Mouse (Mus musculus): ENCODE measurements around the gene Ppp2ca. TPM values are rescaled to one million over a fixed set of nuclear protein-coding genes. Genes with fewer than 3 reads are reported as not detected.
A peak's percentile ranks its signal among the peaks of the same experiment; 100 is the strongest.

Ppp2ca gene
- total and polyA plus RNA-seq, 2 experiments from 2014 or later, result 114 to 141 TPM

- no peak overlapping the region for H3K9ac ChIP-seq (replicated peaks; ENCODE audit: low read length, poor library complexity, severe bottlenecking)
- ATAC-seq (ENCODE audit: low FRiP score) (no peak), DNase-seq (ENCODE audit: low spot score) (no peak)
- H3K4me1 ChIP-seq (ENCODE audit: insufficient read depth, low read length), result no peaks in the 10 kb centered on the region
- no peak overlapping the region for H3K27ac ChIP-seq (ENCODE audit: low read depth, low read length)
- no peaks in the 10 kb centered on the region for H3K36me3 ChIP-seq (ENCODE audit: insufficient read depth, low read length)
- TF ChIP-seq CTCF (IDR thresholded peaks at IDR 0.05), result no peak
- WGBS, result 93% methylated on average over 5 of the region's 5 CpGs
- H3K4me2 ChIP-seq (ENCODE audit: low read depth, low read length, poor library complexity, severe bottlenecking), result no peak overlapping the region
- no peaks in the 10 kb centered on the region for H3K9me3 ChIP-seq (ENCODE audit: low read length)
- H3K4me3 ChIP-seq (ENCODE audit: low read depth, low read length), result no peak overlapping the region
- H3K27me3 ChIP-seq (ENCODE audit: insufficient read depth, low read length), result no peaks in the 10 kb centered on the region
Measured at GRCm38 (mm10) chr11:52062406-52062805, 36.1 kb upstream of the Ppp2ca start.

- no peaks in the 10 kb centered on the region for H3K4me1 ChIP-seq (ENCODE audit: insufficient read depth, low read length)
- H3K4me3 ChIP-seq (ENCODE audit: low read depth, low read length), result no peak overlapping the region
- WGBS, result 56% methylated on average over 3 of the region's 3 CpGs
- no peak overlapping the region for H3K4me2 ChIP-seq (ENCODE audit: low read depth, low read length, poor library complexity, severe bottlenecking)
- DNase-seq (ENCODE audit: low spot score) (no peak), ATAC-seq (ENCODE audit: low FRiP score) (no peak)
- H3K9me3 ChIP-seq (ENCODE audit: low read length), result no peaks in the 10 kb centered on the region
- H3K27me3 ChIP-seq (ENCODE audit: insufficient read depth, low read length), result no peaks in the 10 kb centered on the region
- H3K27ac ChIP-seq (ENCODE audit: low read depth, low read length), result no peak overlapping the region
- peak; percentile 31 for TF ChIP-seq CTCF (IDR thresholded peaks at IDR 0.05)
- no peak overlapping the region for H3K9ac ChIP-seq (replicated peaks; ENCODE audit: low read length, poor library complexity, severe bottlenecking)
- H3K36me3 ChIP-seq (ENCODE audit: insufficient read depth, low read length), result no peaks in the 10 kb centered on the region
Measured at GRCm38 (mm10) chr11:52064398-52064797, 34.1 kb upstream of the Ppp2ca start.

GRCm38 (mm10) chr11:52065841-52066240, 32.6 kb upstream of the Ppp2ca start:
- no peak overlapping the region for H3K4me3 ChIP-seq (ENCODE audit: low read depth, low read length)
- ATAC-seq (ENCODE audit: low FRiP score), result no peak
- H3K27me3 ChIP-seq (ENCODE audit: insufficient read depth, low read length), result no peaks in the 10 kb centered on the region
- H3K27ac ChIP-seq (ENCODE audit: low read depth, low read length), result no peak overlapping the region
- H3K36me3 ChIP-seq (ENCODE audit: insufficient read depth, low read length), result no peaks in the 10 kb centered on the region
- H3K9ac ChIP-seq (replicated peaks; ENCODE audit: low read length, poor library complexity, severe bottlenecking), result no peak overlapping the region
- no peak for DNase-seq (ENCODE audit: low spot score)
- no peak for TF ChIP-seq CTCF (IDR thresholded peaks at IDR 0.05)
- H3K4me1 ChIP-seq (ENCODE audit: insufficient read depth, low read length), result no peaks in the 10 kb centered on the region
- 14% methylated on average over 5 of the region's 5 CpGs for WGBS
- H3K4me2 ChIP-seq (ENCODE audit: low read depth, low read length, poor library complexity, severe bottlenecking), result no peak overlapping the region
- H3K9me3 ChIP-seq (ENCODE audit: low read length), result no peaks in the 10 kb centered on the region

- H3K4me3 ChIP-seq (ENCODE audit: low read depth, low read length), result no peak overlapping the region
- TF ChIP-seq CTCF (IDR thresholded peaks at IDR 0.05), result no peak
- WGBS, result 88% methylated on average over 10 of the region's 10 CpGs
- H3K4me1 ChIP-seq (ENCODE audit: insufficient read depth, low read length), result no peaks in the 10 kb centered on the region
- H3K27me3 ChIP-seq (ENCODE audit: insufficient read depth, low read length), result no peaks in the 10 kb centered on the region
- DNase-seq (ENCODE audit: low spot score) (no peak), ATAC-seq (ENCODE audit: low FRiP score) (no peak)
- H3K36me3 ChIP-seq (ENCODE audit: insufficient read depth, low read length), result no peaks in the 10 kb centered on the region
- H3K9ac ChIP-seq (replicated peaks; ENCODE audit: low read length, poor library complexity, severe bottlenecking), result no peak overlapping the region
- H3K9me3 ChIP-seq (ENCODE audit: low read length), result no peaks in the 10 kb centered on the region
- H3K27ac ChIP-seq (ENCODE audit: low read depth, low read length), result no peak overlapping the region
- no peak overlapping the region for H3K4me2 ChIP-seq (ENCODE audit: low read depth, low read length, poor library complexity, severe bottlenecking)
Measured at GRCm38 (mm10) chr11:52071768-52072167, 26.7 kb upstream of the Ppp2ca start.

- Histone ChIP-seq H3K4me1 (ENCODE audit: insufficient read depth, low read length) (no peaks in the 10 kb centered on the region), H3K4me2 (ENCODE audit: low read depth, low read length, poor library complexity, severe bottlenecking) (no peak overlapping the region), H3K36me3 (ENCODE audit: insufficient read depth, low read length) (no peaks in the 10 kb centered on the region), H3K9ac (replicated peaks; ENCODE audit: low read length, poor library complexity, severe bottlenecking) (no peak overlapping the region), H3K9me3 (ENCODE audit: low read length) (no peaks in the 10 kb centered on the region), H3K27me3 (ENCODE audit: insufficient read depth, low read length) (no peaks in the 10 kb centered on the region), H3K4me3 (ENCODE audit: low read depth, low read length) (no peak overlapping the region), H3K27ac (ENCODE audit: low read depth, low read length) (no peak overlapping the region)
- WGBS, result 81% methylated on average over 8 of the region's 8 CpGs
- TF ChIP-seq CTCF (IDR thresholded peaks at IDR 0.05), result no peak
- DNase-seq (ENCODE audit: low spot score) (no peak), ATAC-seq (ENCODE audit: low FRiP score) (no peak)
Measured at GRCm38 (mm10) chr11:52073528-52074170, 24.8 kb upstream of the Ppp2ca start.

- ATAC-seq (ENCODE audit: low FRiP score) (no peak), DNase-seq (ENCODE audit: low spot score) (no peak)
- TF ChIP-seq CTCF (IDR thresholded peaks at IDR 0.05), result no peak
- no peaks in the 10 kb centered on the region for H3K9me3 ChIP-seq (ENCODE audit: low read length)
- no peak overlapping the region for H3K27ac ChIP-seq (ENCODE audit: low read depth, low read length)
- H3K9ac ChIP-seq (replicated peaks; ENCODE audit: low read length, poor library complexity, severe bottlenecking), result no peak overlapping the region
- 77% methylated on average over 14 of the region's 14 CpGs for WGBS
- no peaks in the 10 kb centered on the region for H3K4me1 ChIP-seq (ENCODE audit: insufficient read depth, low read length)
- H3K27me3 ChIP-seq (ENCODE audit: insufficient read depth, low read length), result no peaks in the 10 kb centered on the region
- H3K4me3 ChIP-seq (ENCODE audit: low read depth, low read length), result no peak overlapping the region
- H3K4me2 ChIP-seq (ENCODE audit: low read depth, low read length, poor library complexity, severe bottlenecking), result no peak overlapping the region
- no peaks in the 10 kb centered on the region for H3K36me3 ChIP-seq (ENCODE audit: insufficient read depth, low read length)
Measured at GRCm38 (mm10) chr11:52074626-52075470, 23.6 kb upstream of the Ppp2ca start.
